Mouse (Mus musculus) stomach, embryonic 15.5 days (tissue): ENCODE data around the gene Rreb1. TPM values are rescaled to one million over a fixed set of nuclear protein-coding genes. Genes with fewer than 3 reads are reported as not detected.
A peak's percentile ranks its signal among the peaks of the same experiment; 100 is the strongest.

Source experiments
- ATAC-seq: fragments of 200-750 bp; cut with Nextera tagmentation; 2 replicates; pipeline ENCODE4 v1.8.0; 2017; ENCODE audit warnings: low read depth, moderate number of reproducible peaks, moderate TSS enrichment; ENCODE audit not compliant: insufficient read depth, low FRiP score
- H3K27ac ChIP-seq: fragments of 300-500 bp; sonication (generic); 2 replicates; pipeline ENCODE4 v1.5.1; 2015; ENCODE audit warnings: mild to moderate bottlenecking, inconsistent platforms
- H3K27me3 ChIP-seq: fragments of 300-500 bp; sonication (generic); replicated peaks from 2 replicates; pipeline ENCODE4 v1.6.1; 2015; ENCODE audit warnings: inconsistent platforms
- H3K36me3 ChIP-seq: fragments of 300-500 bp; sonication (generic); 2 replicates; pipeline ENCODE4 v1.6.1; 2015; ENCODE audit warnings: inconsistent platforms
- H3K4me1 ChIP-seq: fragments of 300-500 bp; sonication (generic); 2 replicates; pipeline ENCODE4 v1.6.1; 2015; ENCODE audit warnings: inconsistent platforms
- H3K4me2 ChIP-seq: fragments of 300-500 bp; sonication (generic); 2 replicates; pipeline ENCODE4 v1.6.1; 2015; ENCODE audit warnings: mild to moderate bottlenecking, inconsistent platforms
- H3K4me3 ChIP-seq: fragments of 300-500 bp; sonication (generic); replicated peaks from 2 replicates; pipeline ENCODE4 v1.5.1; 2015; ENCODE audit warnings: inconsistent platforms
- H3K9ac ChIP-seq: fragments of 300-500 bp; sonication (generic); 2 replicates; pipeline ENCODE4 v1.6.1; 2015; ENCODE audit warnings: inconsistent platforms
- H3K9me3 ChIP-seq: fragments of 300-500 bp; sonication (generic); 2 replicates; pipeline ENCODE4 v1.6.1; 2016; ENCODE audit warnings: inconsistent platforms
- WGBS: fragments of 180-500 bp; shearing (Covaris S2); methylation state at CpG from one replicate; pipeline ENCODE4 v1.1.7; 2015; 5-methylcytosine and 5-hydroxymethylcytosine counted together
- polyA plus RNA-seq: library from polyadenylated mRNA; unstranded; fragments of >200 nt; fragmentation: Nextera tagmentation; extraction: Ambion mirVana; gene quantifications from 2 replicates; pipeline ENCODE4 v1.2.1, GENCODE M21; 2015

Gene Rreb1
- polyA plus RNA-seq, 1 experiment from 2014 or later, result 12.8 TPM

- ATAC-seq, result no peak
- Histone ChIP-seq H3K36me3 (peaks cover 47% of the 10 kb centered on the region), H3K9ac (no peak overlapping the region), H3K4me2 (no peak overlapping the region), H3K4me1 (no peaks in the 10 kb centered on the region), H3K4me3 (no peak overlapping the region), H3K9me3 (no peaks in the 10 kb centered on the region), H3K27me3 (no peaks in the 10 kb centered on the region), H3K27ac (no peak overlapping the region)
- 93% methylated on average over 10 of the region's 10 CpGs for WGBS
These were observed 202.1 kb downstream of the Rreb1 start for GRCm38 (mm10) chr13:37980346-37980745.

GRCm38 (mm10) chr13:37981063-37981462 is 202.9 kb downstream of the Rreb1 start:
- ATAC-seq, result no peak
- 87% methylated on average over 5 of the region's 5 CpGs for WGBS
- Histone ChIP-seq H3K4me1 (no peaks in the 10 kb centered on the region), H3K9ac (no peak overlapping the region), H3K4me2 (no peak overlapping the region), H3K27ac (no peak overlapping the region), H3K36me3 (peaks cover 51% of the 10 kb centered on the region), H3K4me3 (no peak overlapping the region), H3K9me3 (no peaks in the 10 kb centered on the region), H3K27me3 (no peaks in the 10 kb centered on the region)

GRCm38 (mm10) chr13:37986166-37986565 is 208.0 kb downstream of the Rreb1 start:
- H3K27ac ChIP-seq, result no peak overlapping the region
- no peak overlapping the region for H3K4me2 ChIP-seq
- no peaks in the 10 kb centered on the region for H3K4me1 ChIP-seq
- H3K36me3 ChIP-seq, result peaks cover 71% of the 10 kb centered on the region
- ATAC-seq, result no peak
- H3K9ac ChIP-seq, result no peak overlapping the region
- no peaks in the 10 kb centered on the region for H3K27me3 ChIP-seq
- H3K9me3 ChIP-seq, result no peaks in the 10 kb centered on the region
- no peak overlapping the region for H3K4me3 ChIP-seq
- WGBS, result 85% methylated on average over 10 of the region's 10 CpGs

- Histone ChIP-seq H3K9me3 (no peaks in the 10 kb centered on the region), H3K36me3 (peaks cover 49% of the 10 kb centered on the region), H3K27me3 (no peaks in the 10 kb centered on the region), H3K4me1 (peaks cover 3% of the 10 kb centered on the region; the same call in 1 of the 2 replicates), H3K4me2 (no peak overlapping the region), H3K9ac (no peak overlapping the region), H3K27ac (no peak overlapping the region), H3K4me3 (no peak overlapping the region)
- ATAC-seq, result no peak
- 93% methylated on average over 8 of the region's 8 CpGs for WGBS
These were observed 211.5 kb downstream of the Rreb1 start for GRCm38 (mm10) chr13:37989701-37990100.

GRCm38 (mm10) chr13:37992638-37993371 is 214.6 kb downstream of the Rreb1 start:
- Histone ChIP-seq H3K4me2 (peak overlapping the region; percentile 69), H3K27me3 (no peaks in the 10 kb centered on the region), H3K4me3 (peak overlapping the region; percentile 100), H3K4me1 (peaks cover 4% of the 10 kb centered on the region; the same call in 1 of the 2 replicates), H3K27ac (0 out of 2 replicates have a peak overlapping the region, but pooled peaks have one; percentile 96), H3K9ac (peak overlapping the region; percentile 96; the same call in 1 of the 2 replicates), H3K9me3 (no peaks in the 10 kb centered on the region), H3K36me3 (peaks cover 28% of the 10 kb centered on the region)
- 12% methylated on average over 10 of the region's 10 CpGs for WGBS
- ATAC-seq, result no peak

- H3K9me3 ChIP-seq, result no peaks in the 10 kb centered on the region
- H3K27me3 ChIP-seq, result no peaks in the 10 kb centered on the region
- peak overlapping the region; percentile 69 for H3K4me2 ChIP-seq
- H3K27ac ChIP-seq, result peak overlapping the region; percentile 96
- ATAC-seq, result no peak
- under 1% methylated on average over 17 of the region's 17 CpGs for WGBS
- H3K36me3 ChIP-seq, result peaks cover 24% of the 10 kb centered on the region
- H3K4me1 ChIP-seq, result peaks cover 4% of the 10 kb centered on the region; the same call in 1 of the 2 replicates
- H3K9ac ChIP-seq, result peak overlapping the region; percentile 96
- peak overlapping the region; percentile 100 for H3K4me3 ChIP-seq
These were observed 215.1 kb downstream of the Rreb1 start for GRCm38 (mm10) chr13:37993376-37993703.

DNA sequence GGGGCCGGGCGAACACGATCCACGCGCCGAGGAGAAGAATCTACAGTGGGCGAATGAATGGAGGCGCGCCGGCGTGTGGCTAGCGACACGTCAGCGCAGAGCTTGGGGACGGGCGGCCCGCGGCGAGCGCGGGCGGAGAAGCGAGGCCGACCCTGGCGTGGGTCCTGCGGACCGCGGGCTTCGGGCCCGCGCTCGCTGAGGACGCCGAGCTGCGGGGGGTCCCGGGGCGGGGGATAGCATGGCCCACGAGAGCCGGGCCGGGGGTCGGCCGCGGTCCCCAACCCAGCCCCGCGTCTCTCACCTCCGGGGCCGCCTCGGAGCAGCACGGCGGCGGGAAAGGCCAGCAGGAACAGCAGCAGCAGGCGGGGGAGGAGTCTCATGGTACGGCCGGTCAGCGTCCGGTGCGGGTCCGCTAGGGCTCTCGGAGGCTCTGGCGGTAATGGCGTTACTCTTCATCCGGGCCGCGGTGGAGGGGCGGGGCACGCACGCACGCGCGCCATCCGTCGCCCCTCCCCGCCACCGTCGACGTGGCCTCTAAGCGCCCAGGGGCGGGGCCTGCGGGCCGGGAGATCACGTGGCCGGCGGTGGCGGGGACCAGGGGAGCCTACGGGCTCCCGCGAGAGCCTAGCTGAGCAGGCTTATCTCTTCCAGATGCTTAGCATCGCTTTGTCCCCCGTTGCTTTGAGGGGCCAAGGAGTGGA is 215.7 kb downstream of the Rreb1 start, which contains the start of gene Ssr1:
Ssr1 (minus strand) TSS at position 514 of the 701 bp plus-strand sequence.
- peak within 1 kb of the TSS; percentile 100 for H3K4me3 ChIP-seq
- under 1% methylated on average over 77 of the region's 89 CpGs for whole genome bisulfite sequencing
- H3K9ac ChIP-seq, result peak within 1 kb of the TSS; percentile 96
- peak within 1 kb of the TSS; percentile 69 for H3K4me2 ChIP-seq
- peak within 1 kb of the TSS; percentile 96 for H3K27ac ChIP-seq
- peaks cover 22% of the 10 kb centered on the region for H3K36me3 ChIP-seq
- H3K27me3 ChIP-seq, result no peaks in the 10 kb centered on the region
- H3K4me1 ChIP-seq, result peaks cover 4% of the 10 kb centered on the region; the same call in 1 of the 2 replicates
- no peaks in the 10 kb centered on the region for H3K9me3 ChIP-seq
- ATAC-seq, result peak; percentile 96

DNA sequence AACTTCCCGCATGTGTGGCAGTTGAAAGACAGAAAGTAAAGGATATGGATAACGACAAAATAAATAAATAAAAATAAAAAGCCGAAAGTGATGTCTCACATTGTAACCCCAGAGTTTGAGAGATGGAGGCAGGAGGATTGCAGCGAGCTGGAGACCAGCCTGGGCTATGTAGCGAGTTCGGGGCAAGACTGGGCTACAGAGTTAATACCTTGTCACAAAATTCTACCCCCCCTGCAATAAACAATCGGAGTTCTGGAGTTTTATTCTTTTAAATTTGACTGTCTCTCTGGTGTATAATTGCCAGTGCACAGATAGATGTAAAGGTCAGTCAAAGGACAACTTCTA is 216.2 kb downstream of the Rreb1 start:
- Histone ChIP-seq H3K27ac (peak overlapping the region; percentile 31; the same call in 1 of the 2 replicates), H3K4me1 (peaks cover 4% of the 10 kb centered on the region; the same call in 1 of the 2 replicates), H3K9ac (no peak overlapping the region), H3K27me3 (no peaks in the 10 kb centered on the region), H3K4me2 (peak overlapping the region; percentile 69), H3K9me3 (no peaks in the 10 kb centered on the region), H3K36me3 (peaks cover 17% of the 10 kb centered on the region), H3K4me3 (peak overlapping the region; percentile 100)
- ATAC-seq, result peak; percentile 29
- WGBS, result 17% methylated on average over 7 of the region's 7 CpGs

GRCm38 (mm10) chr13:37999713-38000112 is 221.5 kb downstream of the Rreb1 start:
- H3K27me3 ChIP-seq, result no peaks in the 10 kb centered on the region
- ATAC-seq, result peak; percentile 63; the same call in 1 of the 2 replicates
- H3K4me3 ChIP-seq, result no peak overlapping the region
- H3K4me1 ChIP-seq, result peaks cover under 1% of the 10 kb centered on the region; the same call in 1 of the 2 replicates
- H3K9ac ChIP-seq, result no peak overlapping the region
- 72% methylated on average over 3 of the region's 3 CpGs for WGBS
- no peaks in the 10 kb centered on the region for H3K36me3 ChIP-seq
- no peaks in the 10 kb centered on the region for H3K9me3 ChIP-seq
- H3K4me2 ChIP-seq, result no peak overlapping the region
- no peak overlapping the region for H3K27ac ChIP-seq

Other genes with a start within 250 kb of the Rreb1 start
- gene Ssr1, start 215.8 kb downstream of the Rreb1 start, polyA plus RNA-seq, result 149 and 157 TPM in 2 replicates